Mouse (Mus musculus) limb, embryonic 12.5 days (tissue): ENCODE results near the gene Anapc11. TPM values are rescaled to one million over a fixed set of nuclear protein-coding genes. Genes with fewer than 3 reads are reported as not detected.

Source experiments
- ATAC-seq: fragments of 200-750 bp; cut with Nextera tagmentation; 2 replicates; pipeline ENCODE4 v1.8.0; 2017; ENCODE audit warnings: low read depth, moderate TSS enrichment; ENCODE audit not compliant: insufficient number of reproducible peaks, insufficient read depth, low FRiP score, low TSS enrichment
- H3K27ac ChIP-seq: fragments of 300-500 bp; sonication (generic); 2 replicates; pipeline ENCODE4 v1.5.1; 2016; ENCODE audit warnings: mild to moderate bottlenecking, moderate library complexity
- H3K27me3 ChIP-seq: fragments of 300-500 bp; sonication (generic); 2 replicates; pipeline ENCODE4 v1.6.1; 2016; ENCODE audit warnings: mild to moderate bottlenecking, moderate library complexity
- H3K36me3 ChIP-seq: fragments of 300-500 bp; sonication (generic); 2 replicates; pipeline ENCODE4 v1.6.1; 2016; ENCODE audit warnings: mild to moderate bottlenecking, moderate library complexity
- H3K4me1 ChIP-seq: fragments of 300-500 bp; sonication (generic); replicated peaks from 2 replicates; pipeline ENCODE4 v1.6.1; 2016
- H3K4me2 ChIP-seq: fragments of 300-500 bp; sonication (generic); 2 replicates; pipeline ENCODE4 v1.6.1; 2016; ENCODE audit warnings: mild to moderate bottlenecking, moderate library complexity
- H3K4me3 ChIP-seq: fragments of 300-500 bp; sonication (generic); replicated peaks from 2 replicates; pipeline ENCODE4 v1.5.1; 2016; ENCODE audit warnings: mild to moderate bottlenecking
- H3K9ac ChIP-seq: fragments of 300-500 bp; sonication (generic); replicated peaks from 2 replicates; pipeline ENCODE4 v1.6.1; 2016; ENCODE audit warnings: mild to moderate bottlenecking, moderate library complexity
- H3K9me3 ChIP-seq: fragments of 300-500 bp; sonication (generic); 2 replicates; pipeline ENCODE4 v1.6.1; 2016; ENCODE audit warnings: mild to moderate bottlenecking, moderate library complexity
- WGBS: fragments of 180-500 bp; shearing (Covaris S2); methylation state at CpG from one replicate; pipeline ENCODE4 v1.1.7; 2016; 5-methylcytosine and 5-hydroxymethylcytosine counted together
- polyA plus RNA-seq: library from polyadenylated mRNA; unstranded; fragments of >200 nt; fragmentation: Nextera tagmentation; extraction: Ambion mirVana; gene quantifications from 2 replicates; pipeline ENCODE4 v1.2.1, GENCODE M21; 2016

Anapc11 gene
- polyA plus RNA-seq, 1 experiment from 2014 or later = 202 TPM

DNA sequence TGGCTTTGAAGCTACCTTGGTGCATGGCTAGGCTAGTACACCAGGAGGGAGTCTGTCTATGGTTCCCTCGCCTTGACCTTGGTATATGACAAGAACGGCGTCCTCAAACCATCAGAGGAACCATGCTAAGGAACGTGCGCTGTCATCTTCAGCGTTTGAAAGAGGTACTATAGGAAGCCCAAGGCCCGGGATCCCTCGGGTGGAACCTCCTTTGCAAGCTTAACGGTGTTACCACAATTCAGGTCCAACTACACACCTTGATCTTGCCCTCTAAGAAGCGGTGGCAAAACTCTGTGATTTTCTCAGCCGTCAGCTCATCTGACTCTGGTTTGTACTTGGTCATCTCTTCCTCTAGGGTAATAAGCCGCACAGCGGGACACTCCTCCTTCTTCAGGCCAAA, 35.3 kb upstream of the Anapc11 start:
- no peak overlapping the region for H3K4me3 ChIP-seq
- H3K27ac ChIP-seq = no peak overlapping the region
- WGBS = 95% methylated on average over 13 of the region's 13 CpGs
- no peaks in the 10 kb centered on the region for H3K4me1 ChIP-seq
- no peak for ATAC-seq
- H3K9me3 ChIP-seq = peaks cover 2% of the 10 kb centered on the region; the same call in 1 of the 2 replicates
- H3K4me2 ChIP-seq = no peak overlapping the region
- no peaks in the 10 kb centered on the region for H3K27me3 ChIP-seq
- H3K9ac ChIP-seq = no peak overlapping the region
- peaks cover 95% of the 10 kb centered on the region for H3K36me3 ChIP-seq

DNA sequence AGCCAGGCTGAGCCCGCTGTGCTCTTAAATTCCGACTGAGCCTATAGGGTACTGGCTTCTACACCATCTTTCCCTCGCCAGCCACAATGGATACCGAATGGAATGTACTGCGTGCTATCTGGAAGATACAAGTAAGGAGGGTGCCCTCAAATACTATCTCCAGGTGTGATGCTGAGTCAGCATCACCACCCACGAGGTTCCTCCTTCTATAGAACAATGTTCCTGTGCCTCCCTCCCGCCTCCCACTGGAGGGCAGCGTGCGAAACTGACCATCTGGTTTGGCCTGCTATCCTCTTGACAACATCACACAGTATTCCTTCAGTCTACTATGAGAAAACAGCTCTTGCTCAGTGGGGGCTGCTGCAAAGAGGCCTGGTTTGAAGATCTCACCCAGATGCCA, 33.1 kb upstream of the Anapc11 start:
- WGBS = 87% methylated on average over 9 of the region's 9 CpGs
- Histone ChIP-seq H3K36me3 (peaks cover 100% of the 10 kb centered on the region), H3K4me2 (no peak overlapping the region), H3K9me3 (no peaks in the 10 kb centered on the region), H3K9ac (no peak overlapping the region), H3K4me3 (no peak overlapping the region), H3K4me1 (no peaks in the 10 kb centered on the region), H3K27ac (no peak overlapping the region), H3K27me3 (no peaks in the 10 kb centered on the region)
- no peak for ATAC-seq

DNA sequence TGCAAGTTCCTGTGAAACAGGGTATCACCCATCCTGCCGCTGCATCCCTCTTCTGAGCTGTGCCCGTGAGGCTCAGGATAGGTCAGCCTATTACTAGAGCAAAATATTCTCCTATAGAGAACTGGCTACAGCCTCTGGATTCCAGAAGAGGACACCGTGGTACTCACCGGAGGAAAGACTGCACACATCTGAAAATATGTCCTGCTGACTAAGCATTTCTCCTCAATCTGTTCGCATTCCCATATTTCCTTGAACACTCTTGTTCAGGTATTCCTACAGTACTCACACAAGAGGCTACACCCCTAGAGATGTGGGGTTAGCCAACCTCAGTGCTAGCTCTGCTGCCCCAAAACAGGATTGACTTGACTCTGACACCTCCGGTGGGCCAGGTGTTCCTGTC, 29.9 kb upstream of the Anapc11 start:
- 95% methylated on average over 6 of the region's 6 CpGs for WGBS
- H3K9ac ChIP-seq = no peak overlapping the region
- peaks cover 13% of the 10 kb centered on the region for H3K4me1 ChIP-seq
- no peaks in the 10 kb centered on the region for H3K9me3 ChIP-seq
- no peak for ATAC-seq
- H3K4me2 ChIP-seq = no peak overlapping the region
- H3K4me3 ChIP-seq = no peak overlapping the region
- H3K27me3 ChIP-seq = no peaks in the 10 kb centered on the region
- no peak overlapping the region for H3K27ac ChIP-seq
- peaks cover 83% of the 10 kb centered on the region for H3K36me3 ChIP-seq

DNA sequence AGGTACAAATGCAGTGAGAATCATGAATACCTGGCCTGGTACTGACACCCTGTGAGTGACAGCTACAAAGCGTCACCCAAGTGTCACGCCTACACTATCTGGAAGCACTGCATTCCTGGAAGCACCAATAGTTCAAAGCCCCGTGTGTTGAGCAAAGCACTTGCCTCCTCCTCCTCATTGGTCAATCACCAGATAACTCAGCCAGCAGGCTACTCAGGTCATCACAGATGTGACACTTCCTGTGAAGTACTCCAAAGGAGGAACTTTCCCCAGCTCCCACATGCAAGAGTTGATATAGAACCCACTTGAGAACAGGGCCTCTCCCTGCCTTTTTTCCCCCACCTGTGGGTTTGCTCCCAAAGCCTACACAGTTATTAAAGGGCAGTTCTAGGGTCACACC, 27.1 kb upstream of the Anapc11 start:
- no peak for ATAC-seq
- Histone ChIP-seq H3K27ac (no peak overlapping the region), H3K36me3 (peaks cover 55% of the 10 kb centered on the region), H3K9ac (peak overlapping the region; percentile 97), H3K9me3 (no peaks in the 10 kb centered on the region), H3K27me3 (no peaks in the 10 kb centered on the region), H3K4me2 (peak overlapping the region; percentile 94), H3K4me1 (peaks cover 20% of the 10 kb centered on the region), H3K4me3 (peak overlapping the region; percentile 98)
- WGBS = 76% methylated on average over 3 of the region's 3 CpGs

DNA sequence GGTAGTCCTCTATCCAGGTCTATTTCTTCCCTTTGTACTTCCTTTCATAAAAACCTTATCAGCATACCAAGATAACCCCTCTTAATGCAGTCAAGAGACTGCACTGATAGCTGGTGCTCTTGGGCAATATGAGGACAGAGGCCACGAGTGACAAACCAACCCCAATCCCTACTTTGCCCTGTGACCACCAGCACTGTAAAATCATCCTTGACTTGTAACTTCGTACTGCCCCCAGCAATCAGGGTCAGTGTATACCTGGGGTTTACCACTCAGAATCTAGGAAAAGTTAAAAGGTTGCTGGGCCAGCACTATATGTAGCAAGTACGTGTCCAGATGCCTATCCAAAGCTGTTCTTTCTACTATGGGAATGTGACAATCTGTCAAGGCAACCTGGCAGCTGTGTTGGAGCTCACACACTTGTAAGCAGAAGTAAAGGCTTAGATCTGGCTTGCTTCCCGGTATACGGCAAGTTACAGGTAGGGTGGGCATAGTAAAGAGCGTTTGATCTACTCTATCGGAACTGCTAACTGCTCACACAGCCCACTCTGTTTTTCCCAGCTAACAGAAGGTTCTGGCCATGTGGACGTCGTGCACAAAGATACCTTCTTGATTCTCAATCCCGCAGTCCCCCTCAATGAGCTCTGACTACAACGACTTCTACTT, 26.3 kb upstream of the Anapc11 start:
- ATAC-seq = no peak
- no peaks in the 10 kb centered on the region for H3K27me3 ChIP-seq
- peaks cover 48% of the 10 kb centered on the region for H3K36me3 ChIP-seq

GRCm38 (mm10) chr11:120572417-120572751, 25.8 kb upstream of the Anapc11 start:
- peaks cover 48% of the 10 kb centered on the region for H3K36me3 ChIP-seq

More for the DNA sequence above, 26.3 kb upstream of the Anapc11 start:
- Histone ChIP-seq H3K4me2 (peak overlapping the region; percentile 94), H3K9me3 (no peaks in the 10 kb centered on the region), H3K9ac (peak overlapping the region; percentile 97), H3K27ac (peak overlapping the region; percentile 89), H3K4me1 (peaks cover 20% of the 10 kb centered on the region), H3K4me3 (peak overlapping the region; percentile 98)
- WGBS = 12% methylated on average over 11 of the region's 11 CpGs

DNA sequence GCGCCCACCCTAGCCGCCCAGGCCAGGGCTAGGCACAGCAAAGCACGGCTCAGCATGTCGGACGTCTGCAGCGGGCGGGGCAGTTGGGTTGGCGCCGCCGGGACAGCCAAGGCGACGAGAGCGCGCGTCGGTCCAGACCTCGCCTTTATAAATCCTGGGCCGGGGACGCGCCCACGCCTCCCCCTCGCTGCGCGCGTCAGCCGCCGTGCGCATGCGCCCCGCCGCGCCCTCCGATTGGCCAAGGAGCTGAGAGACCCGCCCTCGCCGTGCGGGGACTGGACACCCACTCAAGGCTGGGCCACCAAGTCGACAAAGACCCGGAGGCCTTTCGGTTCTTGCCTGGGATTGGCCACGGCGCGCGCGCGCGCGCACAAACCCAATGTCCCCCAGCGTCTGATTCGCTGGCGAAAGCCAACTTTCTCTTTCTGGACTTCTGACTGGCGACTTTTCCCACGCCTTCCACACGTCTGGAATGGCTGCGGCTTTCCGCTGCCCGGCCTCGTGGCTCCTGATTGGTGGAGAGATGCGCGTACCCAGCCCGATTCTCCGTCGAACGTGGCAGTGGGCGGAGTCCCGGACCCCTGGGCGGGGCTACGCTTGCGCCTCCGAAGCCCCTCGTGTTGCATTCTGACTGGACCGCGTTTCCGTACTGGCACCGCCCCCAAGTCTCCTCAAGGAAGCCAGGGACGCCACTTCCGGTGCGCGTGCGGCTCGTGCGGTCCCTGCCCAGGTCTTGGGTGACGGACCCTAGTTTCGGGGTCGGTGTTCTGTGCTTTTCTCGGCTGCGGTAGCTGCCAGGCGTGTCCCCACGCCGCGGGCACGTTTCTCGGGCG, 25.3 kb upstream of the Anapc11 start, which contains the start of gene P4hb:
Gene P4hb, minus strand, starts transcription at position 502 of the 833 bp plus-strand sequence.
- peak; percentile 98 for ATAC-seq

More at GRCm38 (mm10) chr11:120572417-120572751, 25.8 kb upstream of the Anapc11 start:
- H3K9me3 ChIP-seq = no peaks in the 10 kb centered on the region
- H3K4me3 ChIP-seq = peak overlapping the region; percentile 98
- peak overlapping the region; percentile 89 for H3K27ac ChIP-seq
- H3K4me2 ChIP-seq = peak overlapping the region; percentile 94
- peaks cover 20% of the 10 kb centered on the region for H3K4me1 ChIP-seq
- no peak; the same call in 1 of the 2 replicates for ATAC-seq
- H3K27me3 ChIP-seq = no peaks in the 10 kb centered on the region
- 0% methylated on average over 24 of the region's 24 CpGs for WGBS
- H3K9ac ChIP-seq = peak overlapping the region; percentile 97

DNA sequence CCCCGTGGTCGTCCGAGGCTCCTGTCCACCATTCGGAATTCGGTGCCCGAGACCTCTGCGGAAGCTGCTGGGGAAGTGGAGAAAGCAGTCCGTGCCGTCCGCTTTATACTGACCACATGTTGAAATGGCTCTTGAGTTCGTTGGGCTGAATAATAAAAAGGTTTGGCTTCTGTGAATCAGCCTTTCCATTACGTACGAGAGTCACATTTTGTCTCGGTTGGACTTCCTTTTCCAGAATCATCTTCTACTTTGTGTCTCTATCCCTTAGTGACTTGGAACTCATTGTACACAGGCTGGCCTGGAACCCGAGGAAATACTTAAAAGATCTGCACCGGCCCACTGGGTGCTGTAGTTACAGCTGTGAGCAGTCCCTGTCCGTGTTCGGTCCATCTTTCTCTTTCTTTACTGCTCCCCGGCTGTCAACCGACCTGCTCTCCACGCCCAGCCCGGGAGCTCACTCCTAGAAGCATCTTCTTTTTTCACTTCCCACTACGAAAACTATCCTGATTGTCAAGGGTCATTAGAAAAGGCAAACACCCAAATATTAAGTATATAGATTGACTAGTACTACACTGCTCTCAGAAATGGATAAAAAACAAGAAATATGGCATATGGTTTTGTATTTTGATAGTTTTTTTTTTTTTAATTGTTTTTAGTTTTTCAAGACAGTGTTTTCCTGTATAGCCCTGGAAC, 24.5 kb upstream of the Anapc11 start:
- Histone ChIP-seq H3K4me3 (peak overlapping the region; percentile 98), H3K4me1 (peaks cover 20% of the 10 kb centered on the region), H3K27ac (peak overlapping the region; percentile 96), H3K9ac (peak overlapping the region; percentile 97), H3K9me3 (no peaks in the 10 kb centered on the region), H3K36me3 (peaks cover 48% of the 10 kb centered on the region), H3K4me2 (peak overlapping the region; percentile 91), H3K27me3 (no peaks in the 10 kb centered on the region)
- ATAC-seq = no peak
- WGBS = 1% methylated on average over 23 of the region's 23 CpGs

More for the DNA sequence above, 25.3 kb upstream of the Anapc11 start, which contains the start of gene P4hb:
- H3K27ac ChIP-seq = peak within 1 kb of the TSS; percentile 96
- peaks cover 48% of the 10 kb centered on the region for H3K36me3 ChIP-seq
- H3K4me1 ChIP-seq = peaks cover 20% of the 10 kb centered on the region
- H3K27me3 ChIP-seq = no peaks in the 10 kb centered on the region
- under 1% methylated on average over 94 of the region's 94 CpGs for WGBS
- no peaks in the 10 kb centered on the region for H3K9me3 ChIP-seq
- peak within 1 kb of the TSS; percentile 94 for H3K4me2 ChIP-seq
- peak within 1 kb of the TSS; percentile 97 for H3K9ac ChIP-seq
- peak within 1 kb of the TSS; percentile 98 for H3K4me3 ChIP-seq

DNA sequence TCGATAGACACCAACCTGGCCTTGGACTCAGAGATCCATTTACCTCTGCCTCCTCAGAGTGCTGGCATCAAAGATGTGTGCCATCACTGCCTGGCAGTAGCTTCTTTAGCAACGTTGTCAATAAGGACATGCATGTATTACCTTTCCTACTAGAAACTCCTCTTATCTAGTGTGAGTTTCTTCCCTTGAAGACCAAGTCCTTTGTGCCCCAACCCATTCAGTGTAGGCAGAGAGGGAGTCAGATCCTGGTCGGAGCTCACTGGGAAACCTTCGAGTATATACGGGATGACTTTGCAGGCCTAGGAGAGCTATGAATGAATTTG, 24.0 kb upstream of the Anapc11 start:
- H3K4me1 ChIP-seq = peaks cover 23% of the 10 kb centered on the region
- H3K9ac ChIP-seq = peak overlapping the region; percentile 97
- H3K27me3 ChIP-seq = no peaks in the 10 kb centered on the region
- H3K9me3 ChIP-seq = no peaks in the 10 kb centered on the region
- peaks cover 48% of the 10 kb centered on the region for H3K36me3 ChIP-seq
- WGBS = 52% methylated on average over 5 of the region's 5 CpGs
- ATAC-seq = no peak
- peak overlapping the region; percentile 91 for H3K4me2 ChIP-seq
- peak overlapping the region; percentile 98 for H3K4me3 ChIP-seq
- H3K27ac ChIP-seq = 0 out of 2 replicates have a peak overlapping the region, but pooled peaks have one; percentile 3

GRCm38 (mm10) chr11:120575046-120575445, 23.2 kb upstream of the Anapc11 start:
- 0 out of 2 replicates have a peak overlapping the region, but pooled peaks have one; percentile 3 for H3K27ac ChIP-seq
- H3K9me3 ChIP-seq = no peaks in the 10 kb centered on the region
- H3K4me1 ChIP-seq = peaks cover 31% of the 10 kb centered on the region
- ATAC-seq = no peak
- H3K36me3 ChIP-seq = peaks cover 48% of the 10 kb centered on the region
- H3K4me2 ChIP-seq = no peak overlapping the region
- H3K27me3 ChIP-seq = no peaks in the 10 kb centered on the region
- H3K9ac ChIP-seq = peak overlapping the region; percentile 97; the same call in 1 of the 2 replicates
- WGBS = 74% methylated on average over 2 of the region's 2 CpGs
- H3K4me3 ChIP-seq = no peak overlapping the region

DNA sequence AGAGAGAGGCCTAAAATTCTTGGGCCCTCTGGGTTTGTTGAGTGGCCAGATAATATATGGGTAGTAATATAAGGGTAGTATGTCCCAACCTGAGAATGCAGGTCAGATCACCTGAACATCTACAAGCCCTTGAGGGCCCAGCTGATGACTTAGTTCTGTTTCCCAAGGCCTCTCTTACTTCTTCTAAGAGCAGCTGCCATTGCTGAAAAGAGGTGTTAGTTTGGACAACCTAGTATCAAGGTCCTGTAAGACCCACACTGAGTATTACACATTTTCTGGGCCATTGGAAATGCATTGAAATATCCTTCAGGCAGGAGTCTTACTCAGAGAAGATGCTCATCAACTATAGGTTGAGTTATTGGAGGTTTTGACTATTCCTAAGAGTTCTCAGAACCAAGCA, 22.3 kb upstream of the Anapc11 start:
- H3K9me3 ChIP-seq = no peaks in the 10 kb centered on the region
- no peak overlapping the region for H3K4me2 ChIP-seq
- peaks cover 41% of the 10 kb centered on the region for H3K36me3 ChIP-seq
- no peak for ATAC-seq
- H3K9ac ChIP-seq = no peak overlapping the region
- H3K4me3 ChIP-seq = no peak overlapping the region
- H3K27me3 ChIP-seq = no peaks in the 10 kb centered on the region
- H3K27ac ChIP-seq = no peak overlapping the region
- H3K4me1 ChIP-seq = peaks cover 34% of the 10 kb centered on the region
